Mouse (Mus musculus) thymus, postnatal 36 days (tissue): ENCODE measurements around the gene Ksr1.

Experiments used
- DNase-seq, 2 experiments: peaks; one replicate each; pipeline ENCODE4 v3.0.0; 2022; ENCODE audit warnings: mixed read lengths in 2 of 2

The Ksr1 gene

DNA sequence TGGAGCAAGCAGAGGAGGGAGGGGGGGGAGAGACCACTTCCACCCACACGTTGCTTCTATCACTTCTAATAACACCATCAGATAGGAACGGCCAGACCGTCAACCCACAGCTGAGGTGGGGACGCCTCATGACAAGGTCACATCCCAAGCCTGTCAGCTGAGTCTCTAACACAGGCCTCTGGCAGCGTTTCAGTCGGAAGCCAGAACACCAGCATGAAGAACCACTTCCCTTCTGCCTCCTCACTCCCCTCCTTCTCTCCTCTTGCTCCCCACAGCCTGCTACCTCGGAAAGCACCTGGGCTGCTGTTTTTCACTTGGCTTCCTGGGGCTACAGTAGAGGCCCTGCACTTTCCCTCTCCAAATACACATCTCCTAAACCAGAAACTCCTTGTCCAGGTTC, 53.4 kb downstream of the Ksr1 start:
- DNase-seq: peak; percentile 33 to 52

DNA sequence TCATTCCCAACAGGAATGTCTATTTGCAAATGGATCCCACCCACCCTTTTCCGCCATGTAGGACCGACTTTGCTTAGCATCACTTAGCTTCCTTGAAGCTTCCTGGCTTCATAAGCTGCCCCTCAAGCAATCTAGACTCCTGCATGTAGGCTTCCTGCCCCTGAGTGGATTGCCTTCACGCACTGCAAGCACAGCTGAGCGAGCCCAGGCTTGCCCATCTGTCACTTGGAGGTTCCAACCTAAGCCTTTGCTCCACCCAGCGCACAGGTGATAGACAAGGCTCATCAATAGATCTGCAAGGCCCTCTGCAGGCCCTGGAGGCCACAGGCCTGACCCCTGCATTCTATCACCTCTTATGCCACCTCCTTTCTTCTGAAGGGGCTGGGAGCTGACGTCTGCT, 54.0 kb downstream of the Ksr1 start:
- DNase-seq: no peak

DNA sequence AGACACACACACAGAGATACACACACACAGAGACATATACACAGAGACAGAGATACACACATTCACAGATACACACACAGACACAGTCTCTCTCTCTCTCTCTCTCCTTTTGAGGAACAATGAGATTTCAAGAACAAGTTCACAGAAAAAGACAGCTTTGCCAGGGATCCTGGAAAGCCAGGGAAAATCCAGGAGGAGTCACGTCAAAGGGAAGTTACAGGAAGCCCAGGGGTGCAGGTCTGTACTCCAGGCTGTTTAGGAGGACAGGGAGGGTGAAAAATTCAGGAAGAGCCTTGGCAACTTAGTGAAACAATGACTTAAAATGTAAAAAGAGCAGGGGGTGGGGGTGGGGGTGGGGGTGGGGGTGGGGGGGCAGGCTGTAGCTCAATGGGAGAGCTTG, 56.5 kb downstream of the Ksr1 start:
- no peak for DNase-seq

GRCm38 (mm10) chr11:79089027-79089426, 57.2 kb downstream of the Ksr1 start:
- DNase-seq: no peak

- DNase-seq: no peak
These were observed 57.9 kb downstream of the Ksr1 start for GRCm38 (mm10) chr11:79088325-79088724.

DNA sequence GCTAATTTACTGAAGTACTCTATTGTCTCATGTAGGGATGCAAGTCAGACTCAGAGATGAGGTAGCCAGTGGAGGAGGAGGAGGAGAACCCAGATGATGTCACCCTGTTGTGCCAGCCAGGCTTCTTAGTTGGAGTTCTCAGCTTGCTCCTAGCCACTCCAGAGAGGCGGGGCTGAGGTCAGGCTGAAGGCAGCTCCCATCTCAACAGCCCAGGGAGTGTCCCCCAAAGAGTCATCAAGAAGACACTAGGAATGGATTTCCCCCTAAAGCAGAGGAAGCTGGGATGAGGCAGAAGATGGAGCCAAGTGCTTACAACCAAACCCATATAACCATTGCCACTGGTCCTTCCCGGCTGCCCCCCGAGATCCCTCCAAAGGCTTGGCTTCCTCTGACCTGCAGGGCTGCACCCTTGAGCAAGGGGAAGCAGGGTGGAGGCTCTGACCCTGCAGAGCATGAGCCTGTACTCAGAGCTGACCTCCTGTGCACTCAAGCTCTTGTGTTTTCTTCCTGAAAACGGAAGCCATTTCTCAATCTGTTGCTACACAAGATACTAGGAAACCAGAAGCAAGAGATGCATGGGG, 58.4 kb downstream of the Ksr1 start:
- no peak for DNase-seq

DNA sequence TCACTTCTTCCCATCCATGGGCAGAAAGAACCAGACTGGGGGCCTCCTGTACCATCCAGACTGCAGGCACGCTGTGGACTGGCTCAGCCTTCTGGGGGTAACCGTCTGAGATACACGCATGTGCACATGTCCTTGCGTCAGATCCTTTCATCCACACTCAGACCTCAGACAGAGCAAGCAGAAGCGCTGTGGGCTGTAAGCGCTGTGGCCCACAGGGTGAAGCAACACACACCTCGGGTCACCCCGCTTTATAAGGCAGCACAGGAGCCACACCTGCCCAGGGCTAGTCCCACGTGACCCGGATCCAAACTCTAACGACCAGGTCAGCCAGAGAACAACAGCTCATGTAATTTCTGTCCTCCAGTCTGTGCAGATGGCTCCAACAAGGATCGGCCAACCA, 59.4 kb downstream of the Ksr1 start:
- DNase-seq: no peak

- no peak for DNase-seq
These were observed 61.1 kb downstream of the Ksr1 start for GRCm38 (mm10) chr11:79085059-79085458.

GRCm38 (mm10) chr11:79083018-79083441, 63.2 kb downstream of the Ksr1 start:
- DNase-seq: no peak

- DNase-seq: no peak
These were observed 65.0 kb downstream of the Ksr1 start for GRCm38 (mm10) chr11:79080965-79081891.

DNA sequence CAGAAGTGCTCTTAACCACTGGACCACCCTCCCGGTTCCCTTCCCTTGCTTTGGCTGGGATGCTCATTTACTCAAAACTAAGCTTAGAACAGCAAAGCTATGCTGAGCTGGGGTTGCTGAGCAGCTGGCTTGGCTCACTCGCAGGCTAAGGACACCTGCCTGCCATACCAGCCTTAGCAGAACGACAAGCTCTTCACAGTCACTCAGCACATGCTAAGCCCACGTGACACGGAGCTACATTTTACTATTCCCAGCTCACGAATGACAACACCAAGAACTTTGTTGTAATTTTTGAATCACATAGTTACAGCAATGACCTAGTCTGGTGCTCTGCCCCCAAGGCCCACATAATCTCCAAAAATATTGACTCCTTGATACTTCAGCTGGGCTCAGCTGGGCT, 66.1 kb downstream of the Ksr1 start:
- no peak for DNase-seq

DNA sequence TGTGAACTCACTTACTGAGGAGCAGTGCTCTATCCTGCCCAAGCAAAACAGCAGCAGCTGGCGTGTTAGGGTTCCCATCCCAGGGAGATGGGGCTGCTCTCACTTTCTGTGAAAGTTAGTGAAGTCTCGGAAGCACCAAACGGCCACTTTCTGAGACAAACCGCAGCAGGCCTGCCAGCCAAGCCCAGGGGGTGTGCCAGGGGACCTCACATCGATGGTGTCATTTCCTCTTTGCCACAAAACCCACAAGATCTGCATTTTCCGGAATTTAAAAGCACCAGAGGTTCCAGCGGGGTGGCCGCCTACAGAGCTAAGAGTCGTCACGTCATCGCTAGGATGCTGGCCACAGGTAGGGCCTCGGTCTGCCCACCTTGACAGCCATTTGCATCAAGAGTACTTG, 69.7 kb downstream of the Ksr1 start:
- DNase-seq: peak; percentile 33 to 37

- DNase-seq: no peak
These were observed 71.2 kb downstream of the Ksr1 start for GRCm38 (mm10) chr11:79075044-79075443.

GRCm38 (mm10) chr11:79074611-79075010, 71.6 kb downstream of the Ksr1 start:
- no peak for DNase-seq

- DNase-seq: no peak
These were observed 72.6 kb downstream of the Ksr1 start for GRCm38 (mm10) chr11:79073583-79073982.

GRCm38 (mm10) chr11:79072108-79072507, 74.1 kb downstream of the Ksr1 start:
- no peak for DNase-seq

GRCm38 (mm10) chr11:79071082-79071972, 74.9 kb downstream of the Ksr1 start:
- DNase-seq: no peak

DNA sequence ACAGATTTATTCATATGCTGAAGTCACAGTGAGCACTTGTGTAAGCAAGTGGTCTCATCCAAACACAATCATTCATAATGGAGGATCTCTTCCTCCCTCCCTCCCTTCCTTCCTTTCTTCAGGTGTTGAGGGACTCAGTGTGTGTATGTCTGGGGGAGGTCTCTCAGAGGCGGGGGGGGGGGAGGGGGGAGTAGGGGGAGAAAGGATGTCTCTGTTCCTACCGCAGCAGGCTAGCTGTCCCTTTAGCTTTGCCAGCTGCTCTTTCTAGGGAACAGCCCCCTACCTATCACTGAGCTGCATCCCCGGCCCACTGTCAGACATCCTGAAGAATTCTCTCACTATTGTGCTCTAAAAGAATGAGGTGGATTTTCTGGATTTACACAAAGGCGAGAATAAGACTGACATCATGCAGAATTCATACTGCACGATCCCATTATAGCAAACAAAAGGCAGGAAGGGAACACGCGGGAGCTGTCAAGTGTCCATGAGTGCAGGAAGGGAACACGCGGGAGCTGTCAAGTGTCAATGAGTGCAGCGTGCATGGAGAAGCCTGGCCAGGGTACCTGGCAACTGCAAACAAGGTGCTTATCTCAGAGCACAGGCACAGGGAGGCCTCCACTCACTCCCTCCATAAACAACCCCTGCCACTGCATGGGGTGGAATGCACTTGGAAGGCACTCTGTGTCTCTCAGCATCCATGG, 76.6 kb downstream of the Ksr1 start:
- no peak for DNase-seq

DNA sequence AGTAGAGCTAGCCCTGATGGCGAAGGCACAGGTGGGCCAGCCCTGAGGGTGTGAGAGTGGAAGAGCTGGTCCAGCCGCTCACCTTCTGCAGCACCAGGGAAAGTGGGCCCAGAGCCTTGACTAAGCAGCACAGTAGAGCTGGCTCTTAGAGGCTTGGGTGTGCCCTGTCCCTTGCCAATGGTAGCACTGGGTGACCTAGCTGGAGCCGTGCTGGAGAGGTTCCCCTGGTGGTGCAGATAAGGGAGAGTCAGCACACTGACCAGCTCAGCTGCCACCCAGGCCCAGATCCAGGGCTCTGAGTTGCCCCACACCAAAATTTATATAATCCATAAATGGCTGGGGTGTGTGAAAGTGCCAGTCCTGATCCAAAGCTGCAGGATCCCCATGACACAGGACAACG, 79.0 kb downstream of the Ksr1 start:
- DNase-seq: no peak

DNA sequence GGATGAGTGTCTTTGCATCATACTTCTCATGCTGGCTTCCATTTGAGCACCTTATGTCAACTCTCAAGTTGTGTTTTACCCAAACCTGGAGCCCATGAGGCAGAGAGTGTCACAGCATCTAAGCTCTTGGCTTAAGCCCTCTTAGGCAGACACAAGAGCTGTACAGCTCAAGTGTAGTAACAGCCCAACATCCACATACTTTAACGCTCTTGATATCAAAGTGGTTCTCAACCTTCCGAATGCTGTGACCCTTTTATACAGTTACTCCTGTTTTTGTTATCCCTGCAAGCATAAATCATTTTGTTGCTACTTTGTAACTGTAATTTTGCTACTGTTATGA, 80.0 kb downstream of the Ksr1 start:
- no peak for DNase-seq

DNA sequence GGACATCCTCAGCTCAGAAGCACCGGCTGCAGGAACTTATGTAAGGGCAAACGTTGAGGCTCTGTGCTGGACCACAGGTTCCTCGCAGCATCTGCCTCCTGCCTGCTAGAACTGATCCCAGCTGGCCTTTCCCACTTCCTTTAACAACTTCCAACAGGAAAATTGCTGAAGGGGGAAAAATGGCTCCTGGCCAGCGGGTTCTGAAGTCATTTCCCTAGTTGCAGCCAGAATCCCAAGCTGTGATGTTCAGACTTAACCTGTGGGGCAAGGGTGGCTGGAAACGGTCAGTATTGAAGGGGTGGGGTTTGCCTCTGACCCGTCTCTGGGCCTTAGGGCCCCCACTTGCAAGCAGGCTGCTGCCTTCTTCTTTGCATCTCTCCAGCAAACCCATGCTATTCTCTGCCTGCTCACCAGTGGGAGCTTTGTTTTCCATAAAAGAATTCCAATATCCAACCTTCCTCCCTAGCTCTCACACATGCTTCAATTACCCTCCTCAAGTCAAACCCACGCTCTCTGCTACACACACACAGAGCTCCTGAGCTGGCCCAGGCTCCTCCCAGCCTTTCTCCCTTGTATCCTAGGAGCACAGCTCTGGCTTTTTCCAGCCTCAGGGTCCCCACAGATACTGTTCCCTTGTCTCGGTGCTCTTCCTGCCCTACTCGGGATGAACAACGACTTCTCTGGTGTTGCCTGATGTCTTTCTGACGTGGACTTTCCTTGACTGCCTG, 80.6 kb downstream of the Ksr1 start:
- DNase-seq: no peak

DNA sequence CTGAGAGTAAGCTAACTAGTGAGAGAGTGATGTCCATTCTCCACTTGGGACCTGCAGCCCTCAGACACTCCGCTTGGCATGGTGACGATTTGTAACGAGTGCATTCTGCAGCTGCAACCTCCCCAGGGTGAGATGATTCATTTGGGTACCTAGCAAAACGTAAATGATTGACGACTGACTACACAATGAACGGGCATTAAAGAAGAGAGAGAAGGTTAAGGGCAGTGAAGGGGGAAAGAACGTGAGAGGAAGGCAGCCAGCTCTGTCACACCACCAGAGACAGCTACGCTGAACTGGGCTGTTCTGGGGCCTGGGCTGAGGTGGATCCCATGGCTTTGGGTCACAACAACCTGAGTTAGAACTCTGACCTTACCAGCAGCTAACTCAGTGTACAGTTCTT, 81.9 kb downstream of the Ksr1 start:
- DNase-seq: no peak
